Mouse (Mus musculus): ENCODE data around the gene Ada. TPM values are rescaled to one million over a fixed set of nuclear protein-coding genes. Genes with fewer than 3 reads are reported as not detected.
A peak's percentile ranks its signal among the peaks of the same experiment; 100 is the strongest.

Ada gene
- polyA plus RNA-seq, 1 experiment, result 2.4 TPM

DNA sequence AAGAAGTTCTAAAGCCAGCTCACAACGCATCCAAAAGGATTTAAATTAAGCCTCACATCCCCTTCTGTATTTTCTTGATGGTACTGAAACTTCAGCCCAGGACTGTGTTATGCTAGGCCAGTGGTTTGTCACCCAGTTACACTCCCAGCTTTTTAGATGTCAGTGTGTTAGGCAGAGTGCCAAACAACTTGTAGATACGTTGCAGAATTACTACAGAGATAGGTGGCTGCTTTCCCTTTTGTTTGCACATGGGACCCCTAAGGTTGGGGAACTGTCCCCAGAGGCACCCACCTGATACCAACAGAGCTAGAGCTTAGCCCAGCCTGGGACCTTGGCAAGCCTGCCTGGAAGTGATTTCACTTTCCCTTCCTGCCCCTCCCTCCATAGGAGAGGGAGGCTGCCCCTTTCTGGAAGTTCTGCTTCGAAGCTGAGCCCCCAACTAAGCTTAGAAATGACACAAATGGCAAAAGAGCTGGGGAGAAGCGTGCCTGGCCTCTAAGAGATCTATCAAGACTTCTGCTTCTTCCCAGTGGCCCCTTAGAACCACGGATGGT lies 39.4 kb downstream of the Ada start:
- Histone ChIP-seq H3K4me3 (ENCODE audit: insufficient read depth, low read depth, low read length) (no peak overlapping the region), H3K27ac (ENCODE audit: insufficient read depth, low read depth, low read length) (peak overlapping the region; percentile 46), H3K36me3 (ENCODE audit: control insufficient read depth, insufficient read depth, low read length) (no peaks in the 10 kb centered on the region), H3K27me3 (replicated peaks; ENCODE audit: control insufficient read depth, insufficient read depth, low read length) (no peaks in the 10 kb centered on the region), H3K4me1 (ENCODE audit: control insufficient read depth, insufficient read depth, low read length) (peaks cover 9% of the 10 kb centered on the region)
- no peak for TF ChIP-seq POLR2A (IDR thresholded peaks at IDR 0.05; ENCODE audit: low read depth, low read length)
- TF ChIP-seq CTCF (conservative IDR thresholded peaks at IDR 0.05; ENCODE audit: insufficient read depth, insufficient read length, low read depth, low read length), result no peak
- peak; percentile 54 for DNase-seq
- 66% methylated on average over 5 of the region's 5 CpGs for WGBS

DNA sequence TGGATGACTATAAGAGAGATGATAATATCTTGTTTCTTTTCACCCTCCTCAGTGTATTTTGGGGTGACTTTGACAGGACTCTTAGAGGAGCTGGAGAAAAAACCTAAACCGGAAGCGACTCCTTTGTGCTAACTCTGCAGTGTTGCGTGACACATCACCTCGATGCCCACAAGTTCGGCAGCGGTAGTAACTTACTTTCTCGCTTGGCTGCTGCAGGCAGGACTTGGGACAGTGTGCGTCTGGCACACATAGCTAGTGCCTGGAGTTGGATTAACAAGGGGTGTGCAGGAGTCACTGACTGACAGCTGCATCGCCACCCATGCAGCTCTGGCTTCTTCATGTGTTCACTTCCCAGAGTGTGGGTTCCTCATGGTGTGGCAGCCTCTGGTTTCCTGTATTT lies 40.0 kb downstream of the Ada start:
- Histone ChIP-seq H3K4me3 (ENCODE audit: insufficient read depth, low read depth, low read length) (no peak overlapping the region), H3K27ac (ENCODE audit: insufficient read depth, low read depth, low read length) (no peak overlapping the region), H3K36me3 (ENCODE audit: control insufficient read depth, insufficient read depth, low read length) (no peaks in the 10 kb centered on the region), H3K4me1 (ENCODE audit: control insufficient read depth, insufficient read depth, low read length) (peaks cover 9% of the 10 kb centered on the region), H3K27me3 (replicated peaks; ENCODE audit: control insufficient read depth, insufficient read depth, low read length) (no peaks in the 10 kb centered on the region)
- DNase-seq, result no peak
- TF ChIP-seq POLR2A (IDR thresholded peaks at IDR 0.05; ENCODE audit: low read depth, low read length) (no peak), CTCF (conservative IDR thresholded peaks at IDR 0.05; ENCODE audit: insufficient read depth, insufficient read length, low read depth, low read length) (no peak)
- 73% methylated on average over 9 of the region's 9 CpGs for WGBS

DNA sequence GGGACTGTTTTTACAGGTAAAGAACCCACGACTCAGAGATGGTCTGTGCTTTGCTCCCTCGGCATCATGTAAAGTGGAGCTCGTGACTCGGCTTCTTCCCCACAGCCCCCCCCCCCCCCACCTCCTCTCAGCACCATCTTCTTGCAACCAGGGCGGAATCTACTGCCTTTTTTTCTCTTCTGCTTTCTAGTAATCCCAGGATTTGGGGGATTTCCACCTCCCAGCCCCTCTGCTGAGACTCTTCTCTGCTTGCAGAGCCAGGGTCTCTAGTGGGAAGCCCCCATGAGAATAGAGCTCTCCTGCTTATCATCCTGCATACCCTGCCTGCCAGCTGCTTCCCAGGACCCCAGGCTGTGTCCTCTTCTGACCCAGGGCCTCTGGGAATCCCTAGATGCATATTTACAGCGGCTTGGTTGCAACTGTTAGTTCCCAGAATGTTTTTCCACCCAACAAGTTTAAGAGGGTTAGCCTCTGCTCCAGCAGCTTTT lies 41.2 kb downstream of the Ada start:
- DNase-seq, result no peak
- Histone ChIP-seq H3K36me3 (ENCODE audit: control insufficient read depth, insufficient read depth, low read length) (no peaks in the 10 kb centered on the region), H3K27me3 (replicated peaks; ENCODE audit: control insufficient read depth, insufficient read depth, low read length) (no peaks in the 10 kb centered on the region), H3K4me3 (ENCODE audit: insufficient read depth, low read depth, low read length) (no peak overlapping the region), H3K27ac (ENCODE audit: insufficient read depth, low read depth, low read length) (no peak overlapping the region), H3K4me1 (ENCODE audit: control insufficient read depth, insufficient read depth, low read length) (peaks cover 9% of the 10 kb centered on the region)
- 78% methylated on average over 6 of the region's 6 CpGs for WGBS
- TF ChIP-seq CTCF (conservative IDR thresholded peaks at IDR 0.05; ENCODE audit: insufficient read depth, insufficient read length, low read depth, low read length), result no peak
- TF ChIP-seq POLR2A (IDR thresholded peaks at IDR 0.05; ENCODE audit: low read depth, low read length), result no peak

DNA sequence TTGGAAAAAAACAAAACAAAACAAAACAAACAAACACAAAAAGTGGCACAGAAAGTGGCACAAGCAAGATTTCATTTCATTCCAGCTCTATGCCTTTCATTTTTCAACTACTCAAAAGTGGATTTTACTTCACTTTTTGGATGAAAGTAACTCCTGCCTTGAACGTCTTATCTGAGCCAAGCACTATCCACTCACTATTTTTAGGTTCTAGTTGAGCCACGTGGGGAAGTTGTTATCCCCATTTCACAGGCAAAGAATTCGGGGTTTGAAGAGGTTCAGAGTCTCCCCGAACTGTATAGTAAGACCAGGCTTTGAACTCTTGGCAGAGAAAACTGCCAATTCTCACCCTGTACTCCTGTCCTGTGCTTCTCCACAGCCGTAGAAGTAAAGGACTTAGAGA lies 41.7 kb downstream of the Ada start:
- TF ChIP-seq CTCF (conservative IDR thresholded peaks at IDR 0.05; ENCODE audit: insufficient read depth, insufficient read length, low read depth, low read length), result no peak
- TF ChIP-seq POLR2A (IDR thresholded peaks at IDR 0.05; ENCODE audit: low read depth, low read length), result no peak
- DNase-seq, result no peak
- no peaks in the 10 kb centered on the region for H3K36me3 ChIP-seq (ENCODE audit: control insufficient read depth, insufficient read depth, low read length)
- no peak overlapping the region for H3K4me3 ChIP-seq (ENCODE audit: insufficient read depth, low read depth, low read length)
- no peaks in the 10 kb centered on the region for H3K27me3 ChIP-seq (replicated peaks; ENCODE audit: control insufficient read depth, insufficient read depth, low read length)
- WGBS, result 76% methylated on average over 5 of the region's 5 CpGs
- H3K4me1 ChIP-seq (ENCODE audit: control insufficient read depth, insufficient read depth, low read length), result peaks cover 12% of the 10 kb centered on the region
- no peak overlapping the region for H3K27ac ChIP-seq (ENCODE audit: insufficient read depth, low read depth, low read length)

DNA sequence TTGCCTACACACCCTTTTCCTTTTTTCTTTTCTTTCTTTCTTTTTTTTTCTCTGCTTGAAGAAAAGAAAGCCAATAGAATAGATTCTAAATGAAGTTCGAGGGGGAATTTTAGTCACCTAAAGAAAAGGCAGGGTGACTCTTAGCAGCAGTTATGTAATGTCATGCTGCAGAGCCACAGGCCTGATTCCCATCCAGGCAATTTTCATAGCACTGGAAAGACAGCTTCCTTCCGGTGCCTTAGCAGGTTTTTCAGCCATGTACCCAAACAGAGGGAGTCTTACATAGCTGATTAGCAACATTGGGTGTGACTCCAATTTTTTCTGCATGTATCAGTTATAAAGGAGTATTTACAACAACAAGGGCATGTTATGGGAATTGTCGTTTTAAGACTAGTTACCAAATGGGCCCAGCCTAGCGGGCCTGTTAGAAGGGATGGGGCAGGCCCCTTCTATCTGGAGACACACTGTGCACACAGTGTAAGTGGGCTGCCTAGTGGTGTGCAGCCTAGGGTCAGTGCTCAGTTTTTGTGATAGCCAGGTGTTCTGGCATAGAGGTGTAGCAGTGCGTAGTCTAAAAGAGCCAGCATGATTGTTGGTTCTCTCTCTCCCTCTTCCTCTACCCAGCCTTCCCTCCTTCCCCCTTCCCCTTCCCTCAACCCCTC lies 46.3 kb downstream of the Ada start:
- Histone ChIP-seq H3K4me1 (ENCODE audit: control insufficient read depth, insufficient read depth, low read length) (peaks cover 16% of the 10 kb centered on the region), H3K4me3 (ENCODE audit: insufficient read depth, low read depth, low read length) (no peak overlapping the region), H3K27ac (ENCODE audit: insufficient read depth, low read depth, low read length) (peak overlapping the region; percentile 67; the same call in 1 of the 2 replicates), H3K27me3 (replicated peaks; ENCODE audit: control insufficient read depth, insufficient read depth, low read length) (no peaks in the 10 kb centered on the region), H3K36me3 (ENCODE audit: control insufficient read depth, insufficient read depth, low read length) (no peaks in the 10 kb centered on the region)
- TF ChIP-seq CTCF (conservative IDR thresholded peaks at IDR 0.05; ENCODE audit: insufficient read depth, insufficient read length, low read depth, low read length), result no peak
- no peak for TF ChIP-seq POLR2A (IDR thresholded peaks at IDR 0.05; ENCODE audit: low read depth, low read length)
- 72% methylated on average over 5 of the region's 5 CpGs for WGBS
- DNase-seq, result no peak

DNA sequence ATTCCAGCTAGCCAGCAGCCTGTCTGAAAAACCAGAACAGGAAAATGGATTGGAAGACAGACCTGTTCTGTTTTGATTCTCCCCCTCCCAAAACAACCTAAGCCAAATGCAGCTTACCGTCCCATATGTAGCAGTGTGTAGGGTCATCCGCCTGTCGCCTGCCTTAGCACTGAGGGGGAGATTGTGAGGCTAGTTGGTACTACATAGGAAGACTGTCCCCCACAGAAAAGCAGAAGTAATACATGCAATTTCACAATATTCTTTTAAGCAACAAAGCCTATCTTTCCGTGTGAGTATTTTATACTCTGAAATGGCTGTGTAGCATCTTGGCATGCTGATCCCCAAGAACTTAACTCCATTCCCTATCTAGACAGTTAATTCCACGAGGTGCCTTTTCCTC lies 47.1 kb downstream of the Ada start:
- no peak for DNase-seq
- peak overlapping the region; percentile 67 for H3K27ac ChIP-seq (ENCODE audit: insufficient read depth, low read depth, low read length)
- peaks cover 21% of the 10 kb centered on the region for H3K4me1 ChIP-seq (ENCODE audit: control insufficient read depth, insufficient read depth, low read length)
- WGBS, result 59% methylated on average over 5 of the region's 5 CpGs
- no peaks in the 10 kb centered on the region for H3K36me3 ChIP-seq (ENCODE audit: control insufficient read depth, insufficient read depth, low read length)
- H3K4me3 ChIP-seq (ENCODE audit: insufficient read depth, low read depth, low read length), result no peak overlapping the region
- H3K27me3 ChIP-seq (replicated peaks; ENCODE audit: control insufficient read depth, insufficient read depth, low read length), result no peaks in the 10 kb centered on the region
- TF ChIP-seq POLR2A (IDR thresholded peaks at IDR 0.05; ENCODE audit: low read depth, low read length) (no peak), CTCF (conservative IDR thresholded peaks at IDR 0.05; ENCODE audit: insufficient read depth, insufficient read length, low read depth, low read length) (no peak)

DNA sequence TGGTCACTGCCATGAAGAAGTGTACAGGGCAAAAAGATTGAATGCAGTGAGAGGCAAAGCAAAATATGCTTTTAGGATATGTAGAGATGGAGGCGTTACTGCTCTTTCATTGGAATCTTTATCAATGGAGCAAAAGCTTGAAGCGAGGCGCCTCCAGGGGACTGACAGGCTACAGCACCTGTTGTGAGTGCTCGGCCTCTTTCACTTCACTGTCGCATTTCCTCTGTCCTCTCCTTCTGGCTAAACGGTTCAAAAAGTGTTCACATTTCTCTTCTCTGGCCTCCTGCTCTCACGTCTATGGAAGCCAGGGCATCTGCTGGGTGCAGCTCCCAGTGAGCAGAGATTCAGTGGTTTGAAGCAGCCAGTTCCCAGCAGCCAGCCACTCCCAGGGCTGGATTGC lies 47.6 kb downstream of the Ada start:
- WGBS, result 71% methylated on average over 7 of the region's 7 CpGs
- Histone ChIP-seq H3K4me1 (ENCODE audit: control insufficient read depth, insufficient read depth, low read length) (peaks cover 24% of the 10 kb centered on the region), H3K36me3 (ENCODE audit: control insufficient read depth, insufficient read depth, low read length) (no peaks in the 10 kb centered on the region), H3K4me3 (ENCODE audit: insufficient read depth, low read depth, low read length) (no peak overlapping the region), H3K27ac (ENCODE audit: insufficient read depth, low read depth, low read length) (no peak overlapping the region), H3K27me3 (replicated peaks; ENCODE audit: control insufficient read depth, insufficient read depth, low read length) (no peaks in the 10 kb centered on the region)
- no peak for TF ChIP-seq CTCF (conservative IDR thresholded peaks at IDR 0.05; ENCODE audit: insufficient read depth, insufficient read length, low read depth, low read length)
- TF ChIP-seq POLR2A (IDR thresholded peaks at IDR 0.05; ENCODE audit: low read depth, low read length), result no peak
- no peak for DNase-seq
